Mouse (Mus musculus) liver, embryonic 13.5 days (tissue): ENCODE results near the gene Anks6. TPM values are rescaled to one million over a fixed set of nuclear protein-coding genes. Genes with fewer than 3 reads are reported as not detected.

ENCODE experiments used
- ATAC-seq: fragments of 200-750 bp; cut with Nextera tagmentation; 2 replicates; pipeline ENCODE4 v1.8.0; 2017; ENCODE audit warnings: low read depth, mild to moderate bottlenecking, moderate number of reproducible peaks, moderate library complexity
- DNase-seq: peaks from one replicate; pipeline ENCODE4 v3.0.0; 2022
- H3K27ac ChIP-seq: fragments of 300-500 bp; sonication (generic); 2 replicates; pipeline ENCODE4 v1.5.1; 2015; ENCODE audit warnings: moderate library complexity, mild to moderate bottlenecking, inconsistent platforms
- H3K27me3 ChIP-seq: fragments of 300-500 bp; sonication (generic); 2 replicates; pipeline ENCODE4 v1.6.1; 2015; ENCODE audit warnings: mild to moderate bottlenecking, inconsistent platforms
- H3K36me3 ChIP-seq: fragments of 300-500 bp; sonication (generic); 2 replicates; pipeline ENCODE4 v1.6.1; 2015; ENCODE audit warnings: mild to moderate bottlenecking, inconsistent platforms
- H3K4me1 ChIP-seq: fragments of 300-500 bp; sonication (generic); replicated peaks from 2 replicates; pipeline ENCODE4 v1.6.1; 2015; ENCODE audit warnings: inconsistent platforms
- H3K4me2 ChIP-seq: fragments of 300-500 bp; sonication (generic); 2 replicates; pipeline ENCODE4 v1.6.1; 2015; ENCODE audit warnings: inconsistent platforms, mild to moderate bottlenecking, moderate library complexity
- H3K4me3 ChIP-seq: fragments of 300-500 bp; sonication (generic); replicated peaks from 2 replicates; pipeline ENCODE4 v1.5.1; 2015; ENCODE audit warnings: mild to moderate bottlenecking, inconsistent platforms
- H3K9ac ChIP-seq: fragments of 300-500 bp; sonication (generic); 2 replicates; pipeline ENCODE4 v1.6.1; 2015; ENCODE audit warnings: mild to moderate bottlenecking, inconsistent platforms
- H3K9me3 ChIP-seq: fragments of 300-500 bp; sonication (generic); replicated peaks from 2 replicates; pipeline ENCODE4 v1.6.1; 2016; ENCODE audit warnings: inconsistent platforms
- WGBS: fragments of 180-500 bp; shearing (Covaris S2); methylation state at CpG from one replicate; pipeline ENCODE4 v1.1.7; 2015; ENCODE audit not compliant: insufficient replicate concordance; 5-methylcytosine and 5-hydroxymethylcytosine counted together
- polyA plus RNA-seq: library from polyadenylated mRNA; unstranded; fragments of >200 nt; fragmentation: Nextera tagmentation; extraction: Ambion mirVana; gene quantifications from 2 replicates; pipeline ENCODE4 v1.2.1, GENCODE M21; 2015

The Anks6 gene
- polyA plus RNA-seq, 1 experiment from 2014 or later, result 0.10 TPM

- WGBS, result 22% methylated on average over 12 of the region's 12 CpGs
- Histone ChIP-seq H3K9ac (no peak overlapping the region), H3K27ac (no peak overlapping the region), H3K27me3 (no peaks in the 10 kb centered on the region), H3K4me3 (no peak overlapping the region), H3K4me2 (0 out of 2 replicates have a peak overlapping the region, but pooled peaks have one; percentile 13), H3K4me1 (peaks cover 5% of the 10 kb centered on the region; the same call in 1 of the 2 replicates), H3K36me3 (no peaks in the 10 kb centered on the region), H3K9me3 (no peaks in the 10 kb centered on the region)
- ATAC-seq, result no peak
- no peak for DNase-seq
These were observed 46.6 kb downstream of the Anks6 start for GRCm38 (mm10) chr4:47010400-47011231.

GRCm38 (mm10) chr4:47000626-47001395 is 56.4 kb downstream of the Anks6 start:
- Histone ChIP-seq H3K9me3 (no peaks in the 10 kb centered on the region), H3K36me3 (no peaks in the 10 kb centered on the region), H3K4me1 (no peaks in the 10 kb centered on the region), H3K4me3 (no peak overlapping the region), H3K27me3 (peaks cover 3% of the 10 kb centered on the region; the same call in 1 of the 2 replicates), H3K27ac (no peak overlapping the region), H3K4me2 (no peak overlapping the region), H3K9ac (no peak overlapping the region)
- ATAC-seq (no peak), DNase-seq (no peak)
- 37% methylated on average over 8 of the region's 8 CpGs for WGBS

DNA sequence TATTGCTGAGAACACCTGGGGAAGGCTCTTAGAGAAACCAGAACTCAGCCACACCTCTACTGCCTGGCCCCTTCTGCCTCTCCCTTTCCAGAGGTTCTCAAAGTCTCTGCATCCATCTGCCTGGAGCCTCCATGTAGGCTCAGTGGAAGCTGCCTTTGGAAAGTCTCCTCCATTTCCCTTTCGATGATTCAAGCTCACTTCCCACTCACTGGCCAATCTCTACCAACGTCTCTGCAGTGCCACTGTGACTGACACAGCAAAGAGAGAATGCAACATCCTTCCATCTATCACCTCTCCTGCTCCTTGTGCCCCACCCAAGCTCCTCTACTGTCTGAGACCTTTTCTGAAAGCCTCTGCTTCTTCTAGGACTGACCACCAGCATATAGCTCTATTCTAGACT is 59.3 kb downstream of the Anks6 start:
- Histone ChIP-seq H3K27me3 (peaks cover 18% of the 10 kb centered on the region), H3K36me3 (no peaks in the 10 kb centered on the region), H3K27ac (no peak overlapping the region), H3K4me3 (no peak overlapping the region), H3K9me3 (no peaks in the 10 kb centered on the region), H3K9ac (no peak overlapping the region), H3K4me1 (no peaks in the 10 kb centered on the region), H3K4me2 (no peak overlapping the region)
- DNase-seq (no peak), ATAC-seq (no peak)
- WGBS, result 60% methylated on average over 2 of the region's 2 CpGs

GRCm38 (mm10) chr4:46992827-46993473 is 64.3 kb downstream of the Anks6 start:
- Histone ChIP-seq H3K4me2 (no peak overlapping the region), H3K9me3 (no peaks in the 10 kb centered on the region), H3K4me3 (no peak overlapping the region), H3K27ac (no peak overlapping the region), H3K36me3 (no peaks in the 10 kb centered on the region), H3K4me1 (0 out of 2 replicates have a peak, but pooled peaks cover 4% of the 10 kb centered on the region), H3K9ac (no peak overlapping the region), H3K27me3 (peaks cover 64% of the 10 kb centered on the region)
- no peak for DNase-seq
- 3% methylated on average over 8 of the region's 8 CpGs for WGBS
- ATAC-seq, result no peak

- H3K27me3 ChIP-seq, result peaks cover 69% of the 10 kb centered on the region
- DNase-seq, result no peak
- 3% methylated on average over 31 of the region's 31 CpGs for WGBS
These were observed 65.3 kb downstream of the Anks6 start for GRCm38 (mm10) chr4:46991959-46992316.

GRCm38 (mm10) chr4:46991016-46991958 is 65.9 kb downstream of the Anks6 start, which contains the start of gene Gabbr2:
Gabbr2 (minus strand) TSS chr4:46991873.
- 2% methylated on average over 92 of the region's 134 CpGs for WGBS
- ATAC-seq (no peak), DNase-seq (no peak)
- 0 out of 2 replicates have a peak, but pooled peaks cover 4% of the 10 kb centered on the region for H3K4me1 ChIP-seq
- H3K36me3 ChIP-seq, result no peaks in the 10 kb centered on the region
- H3K4me2 ChIP-seq, result peak within 1 kb of the TSS; percentile 57
- peak within 1 kb of the TSS; percentile 48 for H3K4me3 ChIP-seq
- H3K9ac ChIP-seq, result no peak within 1 kb of the TSS
- H3K27me3 ChIP-seq, result peaks cover 72% of the 10 kb centered on the region
- H3K27ac ChIP-seq, result no peak within 1 kb of the TSS
- no peaks in the 10 kb centered on the region for H3K9me3 ChIP-seq

More at GRCm38 (mm10) chr4:46991959-46992316, 65.3 kb downstream of the Anks6 start:
- Histone ChIP-seq H3K9me3 (no peaks in the 10 kb centered on the region), H3K4me2 (peak overlapping the region; percentile 57), H3K36me3 (no peaks in the 10 kb centered on the region), H3K27ac (no peak overlapping the region), H3K9ac (no peak overlapping the region), H3K4me1 (0 out of 2 replicates have a peak, but pooled peaks cover 4% of the 10 kb centered on the region), H3K4me3 (peak overlapping the region; percentile 48)
- no peak for ATAC-seq

GRCm38 (mm10) chr4:46990281-46991015 is 66.8 kb downstream of the Anks6 start:
- Histone ChIP-seq H3K9me3 (no peaks in the 10 kb centered on the region), H3K27me3 (peaks cover 72% of the 10 kb centered on the region), H3K9ac (no peak overlapping the region), H3K4me2 (peak overlapping the region; percentile 57; the same call in 1 of the 2 replicates), H3K36me3 (no peaks in the 10 kb centered on the region), H3K4me3 (no peak overlapping the region), H3K4me1 (0 out of 2 replicates have a peak, but pooled peaks cover 4% of the 10 kb centered on the region), H3K27ac (no peak overlapping the region)
- 6% methylated on average over 29 of the region's 29 CpGs for WGBS
- ATAC-seq (no peak), DNase-seq (no peak)

- Histone ChIP-seq H3K9ac (no peak overlapping the region), H3K4me1 (0 out of 2 replicates have a peak, but pooled peaks cover 4% of the 10 kb centered on the region), H3K4me2 (0 out of 2 replicates have a peak overlapping the region, but pooled peaks have one; percentile 6), H3K27ac (no peak overlapping the region), H3K9me3 (no peaks in the 10 kb centered on the region), H3K4me3 (no peak overlapping the region), H3K27me3 (peaks cover 72% of the 10 kb centered on the region), H3K36me3 (no peaks in the 10 kb centered on the region)
- no peak for DNase-seq
- 2% methylated on average over 17 of the region's 17 CpGs for WGBS
- no peak for ATAC-seq
These were observed 67.4 kb downstream of the Anks6 start for GRCm38 (mm10) chr4:46989842-46990241.

GRCm38 (mm10) chr4:46988824-46989223 is 68.4 kb downstream of the Anks6 start:
- no peak for DNase-seq
- 57% methylated on average over 4 of the region's 4 CpGs for WGBS
- Histone ChIP-seq H3K4me1 (0 out of 2 replicates have a peak, but pooled peaks cover 4% of the 10 kb centered on the region), H3K27me3 (peaks cover 65% of the 10 kb centered on the region), H3K36me3 (no peaks in the 10 kb centered on the region), H3K9me3 (no peaks in the 10 kb centered on the region), H3K27ac (no peak overlapping the region), H3K4me3 (no peak overlapping the region), H3K4me2 (no peak overlapping the region), H3K9ac (no peak overlapping the region)
- no peak for ATAC-seq

- Histone ChIP-seq H3K36me3 (no peaks in the 10 kb centered on the region), H3K4me1 (0 out of 2 replicates have a peak, but pooled peaks cover 4% of the 10 kb centered on the region), H3K27ac (no peak overlapping the region), H3K9ac (no peak overlapping the region), H3K9me3 (no peaks in the 10 kb centered on the region), H3K4me2 (no peak overlapping the region), H3K4me3 (no peak overlapping the region), H3K27me3 (peaks cover 60% of the 10 kb centered on the region)
- 47% methylated on average over 3 of the region's 3 CpGs for WGBS
- ATAC-seq (peak; percentile 53), DNase-seq (no peak)
These were observed 69.0 kb downstream of the Anks6 start for GRCm38 (mm10) chr4:46988257-46988656.
